Mouse (Mus musculus) megakaryocyte-erythroid progenitor cell, adult 5-6 weeks (primary cell): ENCODE data around the gene Slc25a13. TPM values are rescaled to one million over a fixed set of nuclear protein-coding genes. Genes with fewer than 3 reads are reported as not detected.

Source experiments
- ATAC-seq: replicated peaks from 2 replicates; pipeline ENCODE4 v1.8.0; 2016; ENCODE audit warnings: mild to moderate bottlenecking, inconsistent platforms; ENCODE audit not compliant: severe bottlenecking, poor library complexity, low FRiP score, low TSS enrichment
- total RNA-seq, 2 experiments: library from RNA; stranded (forward) in 1 of 2; stranded (reverse) in 1 of 2; fragments of 200-1000, 215-1000 nt in 1 of 2; fragments of >200 nt in 1 of 2; fragmentation: Nextera tagmentation in 1 of 2; gene quantifications; 2 replicates each; pipeline ENCODE4 v1.2.3; 2014 to 2017

Gene Slc25a13
- total RNA-seq, 2 experiments from 2014 or later: 8.0 to 35.3 TPM

GRCm38 (mm10) chr6:6175350-6175971 lies 41.5 kb downstream of the Slc25a13 start:
- no peak for ATAC-seq

- ATAC-seq: no peak
Observed at GRCm38 (mm10) chr6:6173935-6174561, 42.9 kb downstream of the Slc25a13 start.

- ATAC-seq: no peak
Observed at GRCm38 (mm10) chr6:6173166-6173934, 43.6 kb downstream of the Slc25a13 start.

GRCm38 (mm10) chr6:6168566-6169134 lies 48.3 kb downstream of the Slc25a13 start:
- no peak for ATAC-seq

- no peak for ATAC-seq
Observed at GRCm38 (mm10) chr6:6167339-6168126, 49.4 kb downstream of the Slc25a13 start.

GRCm38 (mm10) chr6:6162993-6163623 lies 53.9 kb downstream of the Slc25a13 start:
- ATAC-seq: no peak

- no peak for ATAC-seq
Observed at GRCm38 (mm10) chr6:6162146-6162545, 54.8 kb downstream of the Slc25a13 start.

GRCm38 (mm10) chr6:6160645-6161426 lies 56.1 kb downstream of the Slc25a13 start:
- no peak for ATAC-seq

GRCm38 (mm10) chr6:6159221-6159859 lies 57.6 kb downstream of the Slc25a13 start:
- ATAC-seq: no peak

- ATAC-seq: no peak
Observed at GRCm38 (mm10) chr6:6153426-6153825, 63.5 kb downstream of the Slc25a13 start.

- ATAC-seq: no peak
Observed at GRCm38 (mm10) chr6:6150811-6151210, 66.2 kb downstream of the Slc25a13 start.

GRCm38 (mm10) chr6:6149751-6150150 lies 67.2 kb downstream of the Slc25a13 start:
- ATAC-seq: no peak

GRCm38 (mm10) chr6:6149329-6149728 lies 67.6 kb downstream of the Slc25a13 start:
- 0 out of 2 replicates have a peak, but pooled peaks have one; percentile 30 for ATAC-seq

GRCm38 (mm10) chr6:6145412-6145811 lies 71.6 kb downstream of the Slc25a13 start:
- ATAC-seq: no peak

- ATAC-seq: no peak
Observed at GRCm38 (mm10) chr6:6143525-6143924, 73.4 kb downstream of the Slc25a13 start.

- ATAC-seq: no peak
Observed at GRCm38 (mm10) chr6:6140370-6140769, 76.6 kb downstream of the Slc25a13 start.

- ATAC-seq: no peak
Observed at GRCm38 (mm10) chr6:6139061-6139460, 77.9 kb downstream of the Slc25a13 start.

GRCm38 (mm10) chr6:6136812-6137211 lies 80.2 kb downstream of the Slc25a13 start:
- ATAC-seq: 0 out of 2 replicates have a peak, but pooled peaks have one; percentile 41
